Mouse (Mus musculus) natural killer cell, adult 2 months (primary cell): ENCODE data around the gene Abhd8.
A peak's percentile ranks its signal among the peaks of the same experiment; 100 is the strongest.

ENCODE experiments used
- DNase-seq, 2 experiments: peaks; one replicate each; pipeline ENCODE4 v3.0.0; 2022; ENCODE audit warnings: low spot score in 2 of 2

The Abhd8 gene

GRCm38 (mm10) chr8:71477196-71477845 is 13.9 kb upstream of the Abhd8 start:
- DNase-seq: peak in 1 of 2 experiments; percentile 46

GRCm38 (mm10) chr8:71476099-71476940 is 12.9 kb upstream of the Abhd8 start:
- peak in 1 of 2 experiments; percentile 53 for DNase-seq

DNA sequence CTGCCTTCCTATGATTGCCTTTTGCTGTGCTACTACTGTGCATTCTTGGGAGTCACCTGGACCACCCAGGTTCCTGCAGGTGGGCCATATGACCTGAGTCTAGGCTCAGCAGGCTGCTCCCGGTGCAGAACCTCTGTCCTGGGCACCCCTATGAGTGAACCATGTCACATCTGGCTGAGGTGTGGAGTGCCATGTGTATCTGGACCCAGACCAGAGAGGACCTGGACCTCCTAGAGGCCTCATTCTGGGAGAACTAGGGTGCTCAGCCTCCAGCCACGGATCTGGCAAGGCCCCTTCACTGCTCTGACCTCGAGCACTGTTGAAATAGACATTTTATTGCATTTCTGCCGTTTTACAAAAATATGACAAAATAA is 12.2 kb upstream of the Abhd8 start:
- no peak for DNase-seq

DNA sequence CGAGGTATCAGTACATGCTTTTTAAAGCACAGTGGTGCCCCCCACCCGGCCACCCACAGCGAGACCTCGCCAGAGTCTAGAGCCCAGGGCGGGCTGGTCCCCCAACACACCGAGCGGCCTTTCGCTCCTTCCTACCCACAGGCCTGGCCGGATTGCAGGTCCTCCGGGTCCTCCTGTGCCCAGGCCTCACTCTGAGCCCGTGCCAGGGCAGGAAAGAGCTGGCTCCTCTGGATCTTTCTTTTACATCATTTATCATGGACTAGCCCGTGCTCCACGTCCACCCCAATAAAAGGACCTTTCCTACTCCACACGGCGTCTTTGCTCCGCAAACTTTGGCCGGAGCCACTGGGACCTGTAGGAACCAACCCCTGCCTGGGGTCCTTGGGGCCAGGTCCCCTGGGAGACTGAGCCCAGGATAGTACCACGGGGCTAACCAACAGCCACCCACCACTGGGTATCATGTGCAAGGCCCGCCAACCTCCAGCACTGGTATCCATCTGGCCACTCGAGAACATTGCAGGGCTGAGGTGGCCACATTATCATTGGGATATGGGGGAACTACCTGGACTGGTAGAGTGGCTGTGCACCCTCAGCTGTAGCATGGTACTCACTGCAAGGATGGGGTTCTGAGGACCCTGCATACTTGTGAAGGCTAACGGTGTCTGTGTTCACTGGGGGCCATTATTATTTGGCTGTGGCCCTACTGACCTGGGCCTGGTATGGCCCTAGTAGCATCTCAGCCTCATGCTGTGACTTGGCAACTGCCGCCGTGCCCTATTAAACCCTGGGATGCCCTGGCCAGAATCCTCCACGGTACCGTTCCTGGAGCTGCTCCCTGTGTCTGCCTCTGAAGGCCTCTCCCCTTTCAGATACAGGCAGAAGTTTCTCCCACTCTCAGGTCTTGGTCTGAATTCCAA is 11.6 kb upstream of the Abhd8 start:
- no peak for DNase-seq

GRCm38 (mm10) chr8:71474344-71474743 is 10.9 kb upstream of the Abhd8 start:
- DNase-seq: no peak

GRCm38 (mm10) chr8:71472601-71473386 is 9.3 kb upstream of the Abhd8 start:
- DNase-seq: no peak

- no peak for DNase-seq
These were observed 8.4 kb upstream of the Abhd8 start for GRCm38 (mm10) chr8:71471861-71472260.

GRCm38 (mm10) chr8:71470913-71471255 is 7.4 kb upstream of the Abhd8 start:
- no peak for DNase-seq

DNA sequence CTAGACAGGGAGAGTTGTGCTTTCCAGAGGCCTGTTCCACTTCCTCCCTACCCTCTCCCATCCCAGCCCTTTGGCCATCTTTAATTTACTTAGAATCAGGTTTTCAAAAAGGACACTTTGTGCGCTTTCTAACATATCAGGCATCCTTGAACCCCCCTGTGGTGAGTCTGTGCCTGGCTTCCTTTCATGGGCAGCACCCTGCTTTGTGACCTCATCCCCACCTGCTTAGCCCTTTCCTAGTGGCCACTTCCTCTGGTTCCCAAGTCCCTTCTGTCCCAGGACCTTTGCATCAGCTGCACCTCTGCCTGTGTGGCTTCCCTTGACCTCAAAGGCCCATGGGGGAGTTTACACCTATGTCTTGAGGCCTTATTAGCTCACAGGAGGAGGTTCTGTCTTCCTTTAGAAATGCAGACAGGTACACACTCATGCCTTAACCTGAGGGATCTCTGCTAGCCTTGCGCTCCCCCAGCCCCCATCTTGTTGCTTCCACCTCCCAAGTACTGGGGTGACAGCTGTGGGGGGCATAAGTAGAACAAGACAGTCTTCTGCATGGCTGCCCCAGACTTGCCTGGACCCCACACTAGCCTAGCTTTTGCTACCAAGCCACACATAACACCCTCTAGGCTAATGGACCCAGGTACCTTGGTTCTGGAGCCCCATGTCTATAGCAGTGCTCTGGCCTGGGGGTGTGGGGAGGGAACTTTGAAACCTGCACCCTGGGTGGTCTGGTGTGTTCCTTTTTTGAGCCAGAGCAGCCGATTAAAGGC is 6.9 kb upstream of the Abhd8 start:
- DNase-seq: no peak

DNA sequence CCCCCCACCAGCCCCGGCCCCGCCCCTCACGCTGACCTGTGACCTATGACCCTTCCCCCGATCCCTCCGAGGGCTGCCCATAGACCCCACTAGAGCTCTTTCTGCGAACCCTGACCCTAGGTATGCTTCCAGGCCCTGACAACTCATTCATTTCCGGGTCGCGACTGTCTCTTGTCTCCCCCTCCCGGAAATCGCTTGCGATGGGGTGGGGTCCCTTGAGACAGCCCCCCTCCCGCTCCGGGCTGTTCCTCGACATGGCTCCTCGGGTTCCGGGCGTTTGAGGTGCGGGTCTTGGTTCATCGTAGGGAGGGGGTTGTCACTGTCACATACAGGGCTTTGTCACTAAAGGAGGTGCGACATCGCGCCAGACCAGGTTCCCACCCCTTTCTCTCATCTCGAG is 6.0 kb upstream of the Abhd8 start:
- peak; percentile 39 to 49 for DNase-seq

- peak; percentile 96 to 97 for DNase-seq
These were observed 5.5 kb upstream of the Abhd8 start, which contains the start of gene Dda1 for GRCm38 (mm10) chr8:71468916-71469315. Gene Dda1, plus strand, starts transcription at chr8:71469199.

DNA sequence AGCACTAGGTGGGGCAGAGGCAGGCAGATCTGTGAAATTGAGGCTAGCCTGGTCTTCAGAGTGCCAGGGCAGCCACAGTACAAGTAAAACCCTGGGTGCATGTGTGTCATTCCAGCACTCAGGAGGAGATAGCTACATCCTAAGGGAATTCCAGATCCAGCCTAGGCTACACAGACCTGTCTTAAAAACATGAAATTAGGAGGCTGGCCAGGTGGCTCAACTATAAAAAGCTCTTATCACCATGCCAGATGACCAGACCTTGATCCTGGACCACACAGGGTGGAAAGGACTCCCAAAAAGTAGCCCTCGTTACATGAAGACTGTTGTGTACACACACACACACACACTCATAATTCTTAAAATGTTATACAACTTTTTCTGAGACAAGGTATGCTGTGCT is 4.5 kb upstream of the Abhd8 start:
- no peak for DNase-seq

DNA sequence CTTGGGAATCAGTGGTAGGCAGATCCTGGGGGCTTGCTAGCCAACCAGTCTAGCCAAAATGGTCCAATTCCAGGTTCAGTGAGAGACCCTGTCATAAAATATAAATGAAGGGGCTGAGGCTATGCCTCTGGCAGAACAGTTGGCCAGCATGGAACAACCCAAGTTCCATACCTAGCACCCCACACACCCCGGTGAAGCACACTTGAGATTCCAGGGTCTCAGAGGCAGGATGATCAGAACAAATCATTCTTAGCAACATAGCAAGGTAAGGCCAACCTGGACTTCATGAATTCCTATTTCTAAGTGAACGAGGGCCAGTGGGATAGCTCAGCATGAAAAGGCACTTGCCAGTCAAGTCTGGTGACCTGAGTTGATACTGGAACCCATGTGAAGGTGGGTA is 3.7 kb upstream of the Abhd8 start:
- DNase-seq: no peak

- DNase-seq: no peak
These were observed 2.7 kb upstream of the Abhd8 start for GRCm38 (mm10) chr8:71466198-71466597.

- DNase-seq: no peak
These were observed 2.3 kb upstream of the Abhd8 start for GRCm38 (mm10) chr8:71465733-71466132.

DNA sequence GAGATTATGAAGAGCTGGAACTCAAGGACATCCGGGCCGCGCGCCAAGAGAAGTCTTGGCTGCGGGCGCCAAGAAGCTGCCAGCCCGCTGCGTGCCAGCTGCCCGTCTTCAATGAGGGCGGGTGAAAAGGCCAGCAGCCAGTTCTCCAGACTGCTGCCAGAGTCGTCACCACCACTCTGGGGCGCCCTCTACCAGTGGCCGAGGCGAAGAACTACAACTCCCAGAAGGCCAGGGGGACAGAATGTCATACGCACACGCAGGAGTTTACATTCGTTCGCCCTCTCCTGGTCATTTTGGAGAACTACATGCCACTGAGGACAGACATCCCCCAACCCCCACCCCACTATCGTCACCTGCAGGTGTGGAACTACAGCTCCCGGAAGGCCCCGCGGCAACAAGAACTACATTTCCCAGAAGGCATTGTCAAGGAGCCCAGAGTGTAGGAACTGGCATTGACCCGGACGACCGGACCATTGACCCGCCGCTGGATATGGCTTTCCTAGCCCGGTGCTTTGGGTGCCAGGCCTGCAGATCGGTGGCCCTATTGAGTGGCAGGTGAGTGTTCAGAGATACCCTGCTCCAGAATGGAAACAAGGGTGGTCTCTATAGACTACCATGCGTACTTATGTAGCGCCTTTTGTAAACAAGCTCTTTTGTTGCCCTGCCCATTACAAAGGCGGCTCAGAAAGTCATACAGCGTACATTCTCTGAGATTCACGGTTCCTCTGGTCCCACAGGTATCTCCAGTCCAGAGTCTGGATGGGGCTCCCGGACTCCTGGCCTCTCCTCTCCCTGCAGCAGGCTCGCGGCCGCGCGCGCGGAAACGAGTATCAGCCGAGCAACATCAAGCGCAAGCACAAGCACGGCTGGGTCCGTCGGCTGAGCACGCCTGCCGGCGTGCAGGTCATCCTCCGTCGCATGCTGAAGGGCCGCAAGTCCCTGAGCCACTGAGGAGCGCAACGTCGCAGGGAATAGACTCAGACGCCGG is 1.4 kb upstream of the Abhd8 start, which contains the start of gene Mrpl34:
TSS of gene Mrpl34 (plus strand) at position 447 of the 988 bp plus-strand sequence.
- DNase-seq: peak; percentile 99

DNA sequence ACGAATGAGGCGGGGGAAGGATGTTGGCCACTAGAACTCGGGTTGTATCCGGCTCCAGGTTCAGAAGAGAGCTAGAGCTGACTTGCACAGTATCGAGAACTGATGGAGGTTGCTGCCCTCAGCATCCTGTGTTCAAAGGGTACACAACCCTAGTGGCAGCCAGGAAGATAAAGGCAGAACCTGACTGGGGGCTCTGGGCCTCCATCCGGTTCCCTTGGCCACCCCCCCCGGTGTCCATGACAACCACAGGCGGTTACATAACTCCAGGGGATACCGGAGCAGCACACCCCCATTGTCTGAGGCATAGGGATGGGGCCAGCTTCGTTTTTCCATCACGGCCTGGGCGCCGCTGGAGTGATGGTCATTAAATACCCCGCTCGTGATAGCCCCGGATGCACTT is 669 bp downstream of the Abhd8 start:
- peak; percentile 82 to 85 for DNase-seq

DNA sequence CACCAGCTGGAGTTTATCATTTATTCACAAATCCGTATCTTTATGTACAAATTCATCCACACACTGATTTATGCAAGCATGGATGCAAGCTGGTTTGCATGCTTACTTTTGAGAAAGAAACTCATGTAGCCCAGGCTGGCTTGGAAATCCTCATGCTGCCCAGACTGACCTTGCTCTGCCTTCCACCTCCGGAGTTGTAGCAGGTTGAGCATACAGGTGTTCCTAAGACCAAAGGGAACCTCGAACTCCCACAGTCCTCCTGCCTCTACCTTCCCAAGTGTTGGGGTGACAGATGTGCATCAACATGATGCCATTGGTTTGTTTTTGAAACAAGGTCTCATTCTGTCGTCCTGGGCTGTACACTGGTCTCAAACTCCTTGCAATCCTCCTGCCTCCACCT is 1.3 kb downstream of the Abhd8 start:
- DNase-seq: no peak

DNA sequence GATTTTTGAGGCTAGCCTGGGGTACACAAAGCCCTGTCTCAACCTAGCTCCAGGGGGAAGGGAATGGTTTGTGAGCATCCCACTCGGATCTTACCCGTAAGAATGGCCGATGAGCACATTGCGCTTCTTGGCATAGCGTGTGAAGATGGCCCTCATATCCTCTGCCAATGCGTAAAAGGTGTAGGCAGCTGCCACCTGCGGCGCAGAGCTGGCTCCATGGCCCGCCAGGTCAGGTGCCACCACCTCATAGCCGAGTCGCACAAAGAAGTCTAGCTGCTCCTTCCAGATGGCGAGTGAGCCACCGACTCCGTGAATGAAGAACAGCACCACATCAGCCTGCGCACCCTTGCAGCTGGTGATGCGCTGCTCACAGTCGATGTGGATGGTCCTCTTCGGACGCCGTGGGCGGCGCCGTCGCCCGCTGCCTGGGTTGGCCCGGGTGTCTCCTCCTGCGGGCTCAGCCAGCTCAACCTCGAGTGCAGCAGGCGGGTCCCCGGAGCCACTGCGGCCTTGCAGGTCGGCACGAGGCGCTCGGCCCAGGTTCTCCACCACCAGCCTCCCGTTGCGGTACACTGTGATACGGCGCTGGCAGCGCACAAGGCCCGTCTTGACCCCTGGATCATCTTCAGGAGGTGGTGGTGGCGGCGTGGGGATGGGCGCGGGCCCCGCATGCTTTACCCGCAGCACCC is 2.2 kb downstream of the Abhd8 start:
- DNase-seq: no peak
